Mouse (Mus musculus): ENCODE measurements at regions not wholly inside any gene's neighbourhood (a gene's known extent, or its start where the extent isn't known, plus 50 kb on each side); places are given as distances from the start of the nearest gene placed in this dataset.
A peak's percentile ranks its signal among the peaks of the same experiment; 100 is the strongest.

GRCm38 (mm10) chr13:28832855-28833699 is 120.4 kb downstream of the Sox4 start:
- no peak overlapping the region for H3K4me3 ChIP-seq (ENCODE audit: low read length)
- no peak overlapping the region for H3K9ac ChIP-seq (ENCODE audit: low read depth, low read length)
- H3K9me3 ChIP-seq (ENCODE audit: control insufficient read depth, low read length) = no peaks in the 10 kb centered on the region
- no peak overlapping the region for H3K27ac ChIP-seq (ENCODE audit: low read depth, low read length)
- no peaks in the 10 kb centered on the region for H3K27me3 ChIP-seq (replicated peaks; ENCODE audit: control insufficient read depth, insufficient read depth, low read length)
- no peaks in the 10 kb centered on the region for H3K36me3 ChIP-seq (ENCODE audit: control insufficient read depth, insufficient read depth, low read length)
- no peak for ATAC-seq
- 63% methylated on average over 12 of the region's 12 CpGs for WGBS
- no peaks in the 10 kb centered on the region for H3K4me1 ChIP-seq (ENCODE audit: control insufficient read depth, insufficient read depth, low read depth, low read length)
- H3K4me2 ChIP-seq (ENCODE audit: low read length) = no peak overlapping the region

- H3K4me3 ChIP-seq (ENCODE audit: low read length) = no peak overlapping the region
- no peak overlapping the region for H3K27ac ChIP-seq (ENCODE audit: low read depth, low read length)
- H3K9me3 ChIP-seq (ENCODE audit: control insufficient read depth, low read length) = no peaks in the 10 kb centered on the region
- H3K9ac ChIP-seq (ENCODE audit: low read depth, low read length) = no peak overlapping the region
- no peak overlapping the region for H3K4me2 ChIP-seq (ENCODE audit: low read length)
- no peaks in the 10 kb centered on the region for H3K27me3 ChIP-seq (replicated peaks; ENCODE audit: control insufficient read depth, insufficient read depth, low read length)
- H3K4me1 ChIP-seq (ENCODE audit: control insufficient read depth, insufficient read depth, low read depth, low read length) = peaks cover 6% of the 10 kb centered on the region
- ATAC-seq = no peak
- WGBS = 82% methylated on average over 7 of the region's 7 CpGs
- no peaks in the 10 kb centered on the region for H3K36me3 ChIP-seq (ENCODE audit: control insufficient read depth, insufficient read depth, low read length)
Observed at GRCm38 (mm10) chr13:28826284-28826683, 127.2 kb downstream of the Sox4 start.

- no peaks in the 10 kb centered on the region for H3K27me3 ChIP-seq (replicated peaks; ENCODE audit: control insufficient read depth, insufficient read depth, low read length)
- H3K36me3 ChIP-seq (ENCODE audit: control insufficient read depth, insufficient read depth, low read length) = no peaks in the 10 kb centered on the region
- H3K9ac ChIP-seq (ENCODE audit: low read depth, low read length) = no peak overlapping the region
- no peak overlapping the region for H3K4me3 ChIP-seq (ENCODE audit: low read length)
- 36% methylated on average over 11 of the region's 11 CpGs for WGBS
- no peak overlapping the region for H3K27ac ChIP-seq (ENCODE audit: low read depth, low read length)
- H3K4me2 ChIP-seq (ENCODE audit: low read length) = no peak overlapping the region
- peaks cover 6% of the 10 kb centered on the region for H3K4me1 ChIP-seq (ENCODE audit: control insufficient read depth, insufficient read depth, low read depth, low read length)
- peak; percentile 43; the same call in 1 of the 2 replicates for ATAC-seq
- no peaks in the 10 kb centered on the region for H3K9me3 ChIP-seq (ENCODE audit: control insufficient read depth, low read length)
Observed at GRCm38 (mm10) chr13:28823985-28824384, 129.5 kb downstream of the Sox4 start.

GRCm38 (mm10) chr13:28823311-28823880 is 130.1 kb downstream of the Sox4 start:
- Histone ChIP-seq H3K27ac (ENCODE audit: low read depth, low read length) (no peak overlapping the region), H3K9ac (ENCODE audit: low read depth, low read length) (no peak overlapping the region), H3K4me3 (ENCODE audit: low read length) (no peak overlapping the region), H3K27me3 (replicated peaks; ENCODE audit: control insufficient read depth, insufficient read depth, low read length) (no peaks in the 10 kb centered on the region), H3K9me3 (ENCODE audit: control insufficient read depth, low read length) (no peaks in the 10 kb centered on the region), H3K36me3 (ENCODE audit: control insufficient read depth, insufficient read depth, low read length) (no peaks in the 10 kb centered on the region), H3K4me2 (ENCODE audit: low read length) (no peak overlapping the region), H3K4me1 (ENCODE audit: control insufficient read depth, insufficient read depth, low read depth, low read length) (peaks cover 6% of the 10 kb centered on the region)
- WGBS = 72% methylated on average over 9 of the region's 9 CpGs
- peak; percentile 55; the same call in 1 of the 2 replicates for ATAC-seq

- Histone ChIP-seq H3K4me1 (ENCODE audit: control insufficient read depth, insufficient read depth, low read depth, low read length) (peaks cover 6% of the 10 kb centered on the region), H3K4me3 (ENCODE audit: low read length) (no peak overlapping the region), H3K9me3 (ENCODE audit: control insufficient read depth, low read length) (no peaks in the 10 kb centered on the region), H3K36me3 (ENCODE audit: control insufficient read depth, insufficient read depth, low read length) (no peaks in the 10 kb centered on the region), H3K27ac (ENCODE audit: low read depth, low read length) (no peak overlapping the region), H3K9ac (ENCODE audit: low read depth, low read length) (no peak overlapping the region), H3K27me3 (replicated peaks; ENCODE audit: control insufficient read depth, insufficient read depth, low read length) (no peaks in the 10 kb centered on the region), H3K4me2 (ENCODE audit: low read length) (no peak overlapping the region)
- no peak for ATAC-seq
- 77% methylated on average over 15 of the region's 15 CpGs for WGBS
Observed at GRCm38 (mm10) chr13:28820868-28821533, 132.5 kb downstream of the Sox4 start.

GRCm38 (mm10) chr13:28814127-28814526 is 139.4 kb downstream of the Sox4 start:
- no peak overlapping the region for H3K4me3 ChIP-seq (ENCODE audit: low read length)
- WGBS = 70% methylated on average over 4 of the region's 4 CpGs
- no peaks in the 10 kb centered on the region for H3K9me3 ChIP-seq (ENCODE audit: control insufficient read depth, low read length)
- H3K27ac ChIP-seq (ENCODE audit: low read depth, low read length) = no peak overlapping the region
- H3K9ac ChIP-seq (ENCODE audit: low read depth, low read length) = no peak overlapping the region
- no peaks in the 10 kb centered on the region for H3K36me3 ChIP-seq (ENCODE audit: control insufficient read depth, insufficient read depth, low read length)
- peaks cover 20% of the 10 kb centered on the region for H3K4me1 ChIP-seq (ENCODE audit: control insufficient read depth, insufficient read depth, low read depth, low read length)
- ATAC-seq = no peak
- H3K27me3 ChIP-seq (replicated peaks; ENCODE audit: control insufficient read depth, insufficient read depth, low read length) = no peaks in the 10 kb centered on the region
- no peak overlapping the region for H3K4me2 ChIP-seq (ENCODE audit: low read length)

- H3K4me2 ChIP-seq (ENCODE audit: low read length) = peak overlapping the region; percentile 33
- WGBS = 29% methylated on average over 12 of the region's 12 CpGs
- no peaks in the 10 kb centered on the region for H3K27me3 ChIP-seq (replicated peaks; ENCODE audit: control insufficient read depth, insufficient read depth, low read length)
Observed at GRCm38 (mm10) chr13:28811667-28812575, 141.6 kb downstream of the Sox4 start.

GRCm38 (mm10) chr13:28811081-28811439 is 142.5 kb downstream of the Sox4 start:
- no peaks in the 10 kb centered on the region for H3K27me3 ChIP-seq (replicated peaks; ENCODE audit: control insufficient read depth, insufficient read depth, low read length)
- peaks cover 20% of the 10 kb centered on the region for H3K4me1 ChIP-seq (ENCODE audit: control insufficient read depth, insufficient read depth, low read depth, low read length)
- no peak overlapping the region for H3K4me3 ChIP-seq (ENCODE audit: low read length)
- peak overlapping the region; percentile 77 for H3K27ac ChIP-seq (ENCODE audit: low read depth, low read length)
- peak overlapping the region; percentile 15 for H3K4me2 ChIP-seq (ENCODE audit: low read length)
- no peak for ATAC-seq
- 5% methylated on average over 2 of the region's 2 CpGs for WGBS
- H3K9me3 ChIP-seq (ENCODE audit: control insufficient read depth, low read length) = no peaks in the 10 kb centered on the region
- H3K9ac ChIP-seq (ENCODE audit: low read depth, low read length) = no peak overlapping the region
- H3K36me3 ChIP-seq (ENCODE audit: control insufficient read depth, insufficient read depth, low read length) = no peaks in the 10 kb centered on the region

More at GRCm38 (mm10) chr13:28811667-28812575, 141.6 kb downstream of the Sox4 start:
- 0 out of 2 replicates have a peak, but pooled peaks have one; percentile 24 for ATAC-seq
- peak overlapping the region; percentile 31 for H3K9ac ChIP-seq (ENCODE audit: low read depth, low read length)
- H3K9me3 ChIP-seq (ENCODE audit: control insufficient read depth, low read length) = no peaks in the 10 kb centered on the region
- H3K4me1 ChIP-seq (ENCODE audit: control insufficient read depth, insufficient read depth, low read depth, low read length) = peaks cover 20% of the 10 kb centered on the region
- H3K36me3 ChIP-seq (ENCODE audit: control insufficient read depth, insufficient read depth, low read length) = no peaks in the 10 kb centered on the region
- H3K4me3 ChIP-seq (ENCODE audit: low read length) = no peak overlapping the region
- peak overlapping the region; percentile 77 for H3K27ac ChIP-seq (ENCODE audit: low read depth, low read length)
